ENCODE assay signal across 32 mouse cellular contexts in genomic region chr3:87849117-87849516, GRCm38 (mm10). TPM values are rescaled to one million over a fixed set of nuclear protein-coding genes. Genes with fewer than 3 reads are reported as not detected.
DNase-seq lines count a peak whose midpoint lies in the region; ATAC-seq lines count a peak whose summit lies in the region.
"Had no signal": no experiment of that assay in that cellular context is flagged by ENCODE, and none has a peak within 500 bp of the region (broad histone marks: within the 10 kb centered on the region; RNA-seq: fewer than 3 reads in every experiment).

No protein-coding gene starts in this region.

- peaks cover 8% of the 10 kb centered on the region for H3K4me1 ChIP-seq in midbrain, embryonic 10.5 days
- H3K4me1 ChIP-seq: intestine, embryonic 15.5 days had no signal

- no peak overlapping the region for H3K27ac ChIP-seq in midbrain, embryonic 10.5 days (replicated peaks)
- H3K27ac ChIP-seq: forebrain, embryonic 10.5 days; forebrain, embryonic 13.5 days; gastrocnemius, adult 2 months; heart, adult 2 months; heart, embryonic 10.5 days; heart, embryonic 13.5 days; hindbrain, embryonic 12.5 days; hindbrain, embryonic 15.5 days; intestine, embryonic 15.5 days had no signal

- ATAC-seq in common myeloid progenitor, adult 5-6 weeks (replicated peaks; ENCODE audit: low read depth, poor library complexity, severe bottlenecking), result 0 out of 2 replicates have a peak, but pooled peaks have one; percentile 33
- ATAC-seq in megakaryocyte progenitor cell, adult 5-6 weeks (replicated peaks; ENCODE audit: poor library complexity), result peak; percentile 37; the same call in 1 of the 2 replicates
- ATAC-seq: forebrain, embryonic 13.5 days; forebrain, postnatal 0 days; intestine, embryonic 15.5 days; Patski had no signal

- H3K36me3 ChIP-seq in midbrain, embryonic 10.5 days, result no peaks in the 10 kb centered on the region
- H3K36me3 ChIP-seq: forebrain, embryonic 10.5 days; G1E; heart, embryonic 10.5 days; heart, embryonic 13.5 days; hindbrain, embryonic 12.5 days; hindbrain, embryonic 15.5 days; intestine, embryonic 15.5 days had no signal

- no peak overlapping the region for H3K4me3 ChIP-seq in midbrain, embryonic 10.5 days
- H3K4me3 ChIP-seq: forebrain, embryonic 10.5 days; forebrain, embryonic 13.5 days; gastrocnemius, adult 2 months; heart, adult 2 months; heart, embryonic 10.5 days; heart, embryonic 13.5 days; hindbrain, embryonic 12.5 days; hindbrain, embryonic 15.5 days; intestine, embryonic 15.5 days had no signal

- intact Hi-C loops in heart, postnatal 25 days (cut with DNase I), result no loop called here

- DNase-seq in CD4-positive, CD25-positive, alpha-beta regulatory T cell, adult 2 months (ENCODE audit: low read depth, low spot score), result peak; percentile 74
- DNase-seq in midbrain, embryonic 10.5 days (ENCODE audit: low spot score), result no peak
- DNase-seq in yolk sac, embryonic 10.5 days (ENCODE audit: low spot score), result no peak
- DNase-seq in spleen, postnatal 4 days (ENCODE audit: low spot score in 2 of 2), result no peak
- DNase-seq in heart, postnatal 25 days (ENCODE audit: low spot score), result no peak
- DNase-seq: adrenal gland, adult 2 months; adrenal gland, postnatal 14 days; cerebellum, adult 11 months; cerebellum, adult 2 months; cerebellum, postnatal 10 days; cerebellum, postnatal 36 days; forebrain, postnatal 0 days; gastrocnemius, adult 2 months; gastrocnemius, postnatal 14 days; heart, adult 2 months; heart, postnatal 14 days; kidney, adult 11 months had no signal

- WGBS in midbrain, embryonic 10.5 days, result 83% methylated on average over 14 of the region's 14 CpGs

- no peaks in the 10 kb centered on the region for H3K27me3 ChIP-seq in midbrain, embryonic 10.5 days (ENCODE audit: low read depth, poor library complexity, severe bottlenecking)
- H3K27me3 ChIP-seq: heart, embryonic 13.5 days; hindbrain, embryonic 12.5 days; hindbrain, embryonic 15.5 days; intestine, embryonic 15.5 days had no signal

- no peaks in the 10 kb centered on the region for H3K9me3 ChIP-seq in midbrain, embryonic 10.5 days (replicated peaks)
- H3K9me3 ChIP-seq: forebrain, embryonic 10.5 days; forebrain, embryonic 13.5 days; G1E; heart, embryonic 10.5 days; heart, embryonic 13.5 days; hindbrain, embryonic 12.5 days; hindbrain, embryonic 15.5 days; intestine, embryonic 15.5 days had no signal

RNA-seq across cellular contexts. Expression of gene Sh2d2a, which starts 2.6 kb away (rescaled TPM):
- 0.59 TPM in 1 of 2 replicates, not detected in the other for total RNA-seq in common myeloid progenitor, adult 5-6 weeks (2017)
- total RNA-seq in megakaryocyte progenitor cell, adult 5-6 weeks (2015), result 0.12 TPM in 1 of 2 replicates, not detected in the other
- not detected in 2 replicates for total RNA-seq in megakaryocyte progenitor cell, adult 5-6 weeks (2017)
- polyA plus RNA-seq in midbrain, embryonic 10.5 days (2016; fragmentation: Nextera tagmentation; extraction: Ambion mirVana), result 0.06 and 0.11 TPM in 2 replicates
- under 1 TPM in 1 of 2 experiments, not detected in 1; 0.08 TPM for total RNA-seq in heart, postnatal 25 days (2021)
- total RNA-seq: forebrain, postnatal 0 days; gastrocnemius, adult 2 months had no signal
- polyA plus RNA-seq: embryonic facial prominence, embryonic 11.5 days; embryonic facial prominence, embryonic 14.5 days; forebrain, embryonic 13.5 days; forebrain, postnatal 0 days; G1E; hindbrain, embryonic 12.5 days; Patski had no signal

RNA-seq across cellular contexts. Expression of gene Pear1, which starts 25.0 kb away (rescaled TPM):
- 6.8 and 9.6 TPM in 2 replicates for total RNA-seq in common myeloid progenitor, adult 5-6 weeks (2017)
- 3.4 and 4.3 TPM in 2 replicates for total RNA-seq in megakaryocyte progenitor cell, adult 5-6 weeks (2015)
- total RNA-seq in megakaryocyte progenitor cell, adult 5-6 weeks (2017), result 0.46 and 3.4 TPM in 2 replicates
- polyA plus RNA-seq in midbrain, embryonic 10.5 days (2016; fragmentation: Nextera tagmentation; extraction: Ambion mirVana), result 12.3 and 14.7 TPM in 2 replicates
- 10 to 100 TPM; 17.9 to 21.7 TPM for total RNA-seq in heart, postnatal 25 days (2021)
- polyA plus RNA-seq: G1E had no signal

RNA-seq across cellular contexts. Expression of gene Prcc, which starts 36.3 kb away (rescaled TPM):
- 31.6 and 42.4 TPM in 2 replicates for total RNA-seq in common myeloid progenitor, adult 5-6 weeks (2017)
- total RNA-seq in megakaryocyte progenitor cell, adult 5-6 weeks (2015), result 24.5 and 25.6 TPM in 2 replicates
- total RNA-seq in megakaryocyte progenitor cell, adult 5-6 weeks (2017), result 28.9 and 31.3 TPM in 2 replicates
- 18.6 and 19.1 TPM in 2 replicates for polyA plus RNA-seq in midbrain, embryonic 10.5 days (2016; fragmentation: Nextera tagmentation; extraction: Ambion mirVana)
- 10 to 100 TPM; 48.3 to 50.7 TPM for total RNA-seq in heart, postnatal 25 days (2021)

RNA-seq across cellular contexts. Expression of gene Insrr, which starts 52.4 kb away (rescaled TPM):
- not detected in 2 replicates for total RNA-seq in common myeloid progenitor, adult 5-6 weeks (2017)
- total RNA-seq in megakaryocyte progenitor cell, adult 5-6 weeks (2015), result 0.05 TPM in 1 of 2 replicates, not detected in the other
- total RNA-seq in megakaryocyte progenitor cell, adult 5-6 weeks (2017), result not detected in 2 replicates
- 0.78 and 0.89 TPM in 2 replicates for polyA plus RNA-seq in midbrain, embryonic 10.5 days (2016; fragmentation: Nextera tagmentation; extraction: Ambion mirVana)
- total RNA-seq in heart, postnatal 25 days (2021), result under 1 TPM in 1 of 2 experiments, not detected in 1; 0.08 TPM
- total RNA-seq: gastrocnemius, adult 2 months had no signal
- polyA plus RNA-seq: G1E; heart, embryonic 10.5 days; heart, embryonic 16.5 days had no signal

RNA-seq across cellular contexts. Expression of gene Ntrk1, which starts 54.2 kb away (rescaled TPM):
- not detected in 2 replicates for total RNA-seq in common myeloid progenitor, adult 5-6 weeks (2017)
- total RNA-seq in megakaryocyte progenitor cell, adult 5-6 weeks (2015), result not detected in 2 replicates
- not detected in 2 replicates for total RNA-seq in megakaryocyte progenitor cell, adult 5-6 weeks (2017)
- polyA plus RNA-seq in midbrain, embryonic 10.5 days (2016; fragmentation: Nextera tagmentation; extraction: Ambion mirVana), result 4.9 and 5.1 TPM in 2 replicates
- under 1 TPM; 0.17 to 0.18 TPM for total RNA-seq in heart, postnatal 25 days (2021)
- total RNA-seq: G1E; gastrocnemius, adult 2 months; gastrocnemius, postnatal 14 days; hematopoietic stem cell, adult 5-6 weeks had no signal
- polyA plus RNA-seq: G1E, Patski had no signal
